Mouse (Mus musculus) limb, embryonic 10.5 days (tissue): ENCODE measurements around the gene Arhgap21. TPM values are rescaled to one million over a fixed set of nuclear protein-coding genes. Genes with fewer than 3 reads are reported as not detected.
A peak's percentile ranks its signal among the peaks of the same experiment; 100 is the strongest.

ENCODE experiments used
- DNase-seq: peaks from one replicate; pipeline ENCODE4 v3.0.0-alpha.2; 2017; ENCODE audit warnings: low spot score
- H3K27ac ChIP-seq: fragments of 300-500 bp; sonication (generic); 2 replicates; pipeline ENCODE4 v1.5.1; 2016; ENCODE audit warnings: mild to moderate bottlenecking
- H3K27me3 ChIP-seq: fragments of 300-500 bp; sonication (generic); 2 replicates; pipeline ENCODE4 v1.6.1; 2016; ENCODE audit warnings: low read depth, mild to moderate bottlenecking; ENCODE audit not compliant: poor library complexity, severe bottlenecking
- H3K36me3 ChIP-seq: fragments of 300-500 bp; sonication (generic); 2 replicates; pipeline ENCODE4 v1.6.1; 2016; ENCODE audit warnings: mild to moderate bottlenecking, moderate library complexity
- H3K4me1 ChIP-seq: fragments of 300-500 bp; sonication (generic); 2 replicates; pipeline ENCODE4 v1.6.1; 2016
- H3K4me3 ChIP-seq: fragments of 300-500 bp; sonication (generic); 2 replicates; pipeline ENCODE4 v1.5.1; 2016; ENCODE audit warnings: mild to moderate bottlenecking, moderate library complexity
- H3K9me3 ChIP-seq: fragments of 300-500 bp; sonication (generic); replicated peaks from 2 replicates; pipeline ENCODE4 v1.6.1; 2016; ENCODE audit warnings: mild to moderate bottlenecking
- WGBS: fragments of 180-500 bp; shearing (Covaris S2); methylation state at CpG from one replicate; pipeline ENCODE4 v1.1.7; 2016; 5-methylcytosine and 5-hydroxymethylcytosine counted together
- polyA plus RNA-seq: library from polyadenylated mRNA; unstranded; fragments of >200 nt; fragmentation: Nextera tagmentation; extraction: Ambion mirVana; gene quantifications from 2 replicates; pipeline ENCODE4 v1.2.1, GENCODE M21; 2016

The Arhgap21 gene
- polyA plus RNA-seq, 1 experiment from 2014 or later: 13.6 TPM

GRCm38 (mm10) chr2:20921021-20921420 lies 47.7 kb downstream of the Arhgap21 start:
- Histone ChIP-seq H3K4me1 (peaks cover 4% of the 10 kb centered on the region; the same call in 1 of the 2 replicates), H3K27me3 (no peaks in the 10 kb centered on the region)

GRCm38 (mm10) chr2:20914531-20915320 lies 54.0 kb downstream of the Arhgap21 start:
- Histone ChIP-seq H3K36me3 (peaks cover 9% of the 10 kb centered on the region), H3K27me3 (no peaks in the 10 kb centered on the region), H3K4me1 (no peaks in the 10 kb centered on the region), H3K4me3 (no peak overlapping the region), H3K9me3 (no peaks in the 10 kb centered on the region), H3K27ac (no peak overlapping the region)
- no peak for DNase-seq
- WGBS: 93% methylated on average over 10 of the region's 10 CpGs

More at GRCm38 (mm10) chr2:20921021-20921420, 47.7 kb downstream of the Arhgap21 start:
- no peak for DNase-seq
- Histone ChIP-seq H3K36me3 (no peaks in the 10 kb centered on the region), H3K9me3 (no peaks in the 10 kb centered on the region), H3K4me3 (no peak overlapping the region), H3K27ac (no peak overlapping the region)
- WGBS: 79% methylated on average over 1 of the region's 1 CpGs

GRCm38 (mm10) chr2:20913019-20913415 lies 55.7 kb downstream of the Arhgap21 start:
- H3K27me3 ChIP-seq: no peaks in the 10 kb centered on the region
- DNase-seq: no peak
- H3K36me3 ChIP-seq: peaks cover 9% of the 10 kb centered on the region
- no peak overlapping the region for H3K27ac ChIP-seq
- 96% methylated on average over 1 of the region's 1 CpGs for WGBS
- H3K9me3 ChIP-seq: no peaks in the 10 kb centered on the region
- H3K4me1 ChIP-seq: no peaks in the 10 kb centered on the region
- no peak overlapping the region for H3K4me3 ChIP-seq

- H3K4me3 ChIP-seq: no peak overlapping the region
- no peak overlapping the region for H3K27ac ChIP-seq
- H3K36me3 ChIP-seq: peaks cover 9% of the 10 kb centered on the region
- DNase-seq: no peak
- H3K4me1 ChIP-seq: no peaks in the 10 kb centered on the region
- 96% methylated on average over 11 of the region's 11 CpGs for WGBS
- H3K9me3 ChIP-seq: no peaks in the 10 kb centered on the region
- H3K27me3 ChIP-seq: no peaks in the 10 kb centered on the region
These were observed 56.2 kb downstream of the Arhgap21 start for GRCm38 (mm10) chr2:20912348-20913018.

GRCm38 (mm10) chr2:20910446-20910845 lies 58.2 kb downstream of the Arhgap21 start:
- 97% methylated on average over 3 of the region's 3 CpGs for WGBS
- DNase-seq: no peak
- Histone ChIP-seq H3K27ac (no peak overlapping the region), H3K27me3 (no peaks in the 10 kb centered on the region), H3K9me3 (no peaks in the 10 kb centered on the region), H3K36me3 (peaks cover 9% of the 10 kb centered on the region), H3K4me3 (no peak overlapping the region), H3K4me1 (no peaks in the 10 kb centered on the region)

- H3K27me3 ChIP-seq: no peaks in the 10 kb centered on the region
- 84% methylated on average over 7 of the region's 7 CpGs for WGBS
- no peak overlapping the region for H3K4me3 ChIP-seq
- no peaks in the 10 kb centered on the region for H3K9me3 ChIP-seq
- H3K4me1 ChIP-seq: no peaks in the 10 kb centered on the region
- DNase-seq: no peak
- peaks cover 9% of the 10 kb centered on the region for H3K36me3 ChIP-seq
- H3K27ac ChIP-seq: no peak overlapping the region
These were observed 59.3 kb downstream of the Arhgap21 start for GRCm38 (mm10) chr2:20909404-20909803.

GRCm38 (mm10) chr2:20907291-20907690 lies 61.4 kb downstream of the Arhgap21 start:
- 89% methylated on average over 3 of the region's 3 CpGs for WGBS
- Histone ChIP-seq H3K27ac (no peak overlapping the region), H3K36me3 (peaks cover 8% of the 10 kb centered on the region)

GRCm38 (mm10) chr2:20905411-20905810 lies 63.3 kb downstream of the Arhgap21 start:
- H3K27ac ChIP-seq: no peak overlapping the region
- WGBS: 90% methylated on average over 8 of the region's 8 CpGs
- H3K4me3 ChIP-seq: no peak overlapping the region
- no peaks in the 10 kb centered on the region for H3K4me1 ChIP-seq
- DNase-seq: no peak
- H3K36me3 ChIP-seq: no peaks in the 10 kb centered on the region
- no peaks in the 10 kb centered on the region for H3K9me3 ChIP-seq
- H3K27me3 ChIP-seq: no peaks in the 10 kb centered on the region

More at GRCm38 (mm10) chr2:20907291-20907690, 61.4 kb downstream of the Arhgap21 start:
- H3K27me3 ChIP-seq: no peaks in the 10 kb centered on the region
- H3K4me1 ChIP-seq: no peaks in the 10 kb centered on the region
- no peaks in the 10 kb centered on the region for H3K9me3 ChIP-seq
- H3K4me3 ChIP-seq: no peak overlapping the region
- no peak for DNase-seq

GRCm38 (mm10) chr2:20902981-20903645 lies 65.6 kb downstream of the Arhgap21 start:
- Histone ChIP-seq H3K4me3 (no peak overlapping the region), H3K9me3 (no peaks in the 10 kb centered on the region), H3K27me3 (no peaks in the 10 kb centered on the region), H3K36me3 (no peaks in the 10 kb centered on the region), H3K27ac (no peak overlapping the region), H3K4me1 (peaks cover 2% of the 10 kb centered on the region; the same call in 1 of the 2 replicates)
- 91% methylated on average over 11 of the region's 11 CpGs for WGBS
- no peak for DNase-seq

- DNase-seq: no peak
- no peak overlapping the region for H3K4me3 ChIP-seq
- H3K36me3 ChIP-seq: no peaks in the 10 kb centered on the region
- H3K9me3 ChIP-seq: no peaks in the 10 kb centered on the region
- H3K4me1 ChIP-seq: peaks cover 2% of the 10 kb centered on the region; the same call in 1 of the 2 replicates
- H3K27ac ChIP-seq: no peak overlapping the region
- H3K27me3 ChIP-seq: no peaks in the 10 kb centered on the region
- WGBS: 94% methylated on average over 4 of the region's 4 CpGs
These were observed 66.8 kb downstream of the Arhgap21 start for GRCm38 (mm10) chr2:20901916-20902315.

- Histone ChIP-seq H3K4me1 (peaks cover 2% of the 10 kb centered on the region; the same call in 1 of the 2 replicates), H3K4me3 (no peak overlapping the region), H3K27me3 (no peaks in the 10 kb centered on the region), H3K27ac (no peak overlapping the region), H3K36me3 (no peaks in the 10 kb centered on the region), H3K9me3 (no peaks in the 10 kb centered on the region)
- WGBS: 78% methylated on average over 9 of the region's 9 CpGs
- no peak for DNase-seq
These were observed 69.4 kb downstream of the Arhgap21 start for GRCm38 (mm10) chr2:20899301-20899700.

- 56% methylated on average over 6 of the region's 6 CpGs for WGBS
- peaks cover 2% of the 10 kb centered on the region; the same call in 1 of the 2 replicates for H3K4me1 ChIP-seq
- no peaks in the 10 kb centered on the region for H3K36me3 ChIP-seq
- H3K27me3 ChIP-seq: no peaks in the 10 kb centered on the region
- H3K27ac ChIP-seq: no peak overlapping the region
- no peak overlapping the region for H3K4me3 ChIP-seq
- no peaks in the 10 kb centered on the region for H3K9me3 ChIP-seq
- peak; percentile 57 for DNase-seq
These were observed 70.0 kb downstream of the Arhgap21 start for GRCm38 (mm10) chr2:20898684-20899083.

- H3K27ac ChIP-seq: no peak overlapping the region
- no peaks in the 10 kb centered on the region for H3K9me3 ChIP-seq
- H3K27me3 ChIP-seq: no peaks in the 10 kb centered on the region
- no peak for DNase-seq
- H3K36me3 ChIP-seq: no peaks in the 10 kb centered on the region
- H3K4me1 ChIP-seq: peaks cover 2% of the 10 kb centered on the region; the same call in 1 of the 2 replicates
- no peak overlapping the region for H3K4me3 ChIP-seq
- WGBS: 90% methylated on average over 5 of the region's 5 CpGs
These were observed 72.2 kb downstream of the Arhgap21 start for GRCm38 (mm10) chr2:20896446-20896845.
